19 mouse cellular contexts compared by ENCODE assay signal in genomic region chr9:114656701-114657100, GRCm38 (mm10).
"Had no signal": no experiment of that assay in that cellular context is flagged by ENCODE, and none has a peak within 500 bp of the region (broad histone marks: within the 10 kb centered on the region; RNA-seq: fewer than 3 reads in every experiment).

No protein-coding gene starts in this region.

- H3K36me3 ChIP-seq: midbrain, embryonic 10.5 days; midbrain, embryonic 12.5 days; neural tube, embryonic 13.5 days; neural tube, embryonic 15.5 days had no signal

- H3K4me1 ChIP-seq: neural tube, embryonic 13.5 days; neural tube, embryonic 15.5 days had no signal

- ATAC-seq: midbrain, embryonic 16.5 days had no signal

- H3K9me3 ChIP-seq: midbrain, embryonic 12.5 days; neural tube, embryonic 13.5 days; neural tube, embryonic 15.5 days had no signal

- DNase-seq: lung, adult 18-20 months; lung, embryonic 14.5 days; lung, postnatal 10 days; lung, postnatal 4 days; midbrain, embryonic 14.5 days; retina, postnatal 1 day; right cerebral cortex, adult 18-20 months; right cerebral cortex, postnatal 25 days; right cerebral cortex, postnatal 4 days; spleen, adult 18-20 months; thymus, adult 18-20 months; thymus, postnatal 25 days; thymus, postnatal 4 days had no signal

- H3K27ac ChIP-seq: midbrain, embryonic 10.5 days; midbrain, embryonic 12.5 days; neural tube, embryonic 13.5 days; neural tube, embryonic 15.5 days had no signal

- H3K27me3 ChIP-seq: midbrain, embryonic 12.5 days; neural tube, embryonic 13.5 days; neural tube, embryonic 15.5 days had no signal

- H3K9ac ChIP-seq: lung, embryonic 14.5 days; midbrain, embryonic 12.5 days; neural tube, embryonic 13.5 days; neural tube, embryonic 15.5 days had no signal

- H3K4me3 ChIP-seq: midbrain, embryonic 10.5 days; midbrain, embryonic 12.5 days; myocyte; neural tube, embryonic 13.5 days; neural tube, embryonic 15.5 days had no signal
